Mouse (Mus musculus): ENCODE results near the gene Arhgap15.

GRCm38 (mm10) chr2:44271455-44272346 lies 523.1 kb downstream of the Arhgap15 start:
- TF ChIP-seq CTCF (IDR thresholded peaks at IDR 0.05; ENCODE audit: low read depth) (no peak), EP300 (IDR thresholded peaks at IDR 0.05; ENCODE audit: low read depth) (no peak)
